Mouse (Mus musculus): Measurements from ENCODE around the gene Sub1. TPM values are rescaled to one million over a fixed set of nuclear protein-coding genes. Genes with fewer than 3 reads are reported as not detected.

Sub1 gene
- polyA plus RNA-seq, 1 experiment, result 1.3 TPM

DNA sequence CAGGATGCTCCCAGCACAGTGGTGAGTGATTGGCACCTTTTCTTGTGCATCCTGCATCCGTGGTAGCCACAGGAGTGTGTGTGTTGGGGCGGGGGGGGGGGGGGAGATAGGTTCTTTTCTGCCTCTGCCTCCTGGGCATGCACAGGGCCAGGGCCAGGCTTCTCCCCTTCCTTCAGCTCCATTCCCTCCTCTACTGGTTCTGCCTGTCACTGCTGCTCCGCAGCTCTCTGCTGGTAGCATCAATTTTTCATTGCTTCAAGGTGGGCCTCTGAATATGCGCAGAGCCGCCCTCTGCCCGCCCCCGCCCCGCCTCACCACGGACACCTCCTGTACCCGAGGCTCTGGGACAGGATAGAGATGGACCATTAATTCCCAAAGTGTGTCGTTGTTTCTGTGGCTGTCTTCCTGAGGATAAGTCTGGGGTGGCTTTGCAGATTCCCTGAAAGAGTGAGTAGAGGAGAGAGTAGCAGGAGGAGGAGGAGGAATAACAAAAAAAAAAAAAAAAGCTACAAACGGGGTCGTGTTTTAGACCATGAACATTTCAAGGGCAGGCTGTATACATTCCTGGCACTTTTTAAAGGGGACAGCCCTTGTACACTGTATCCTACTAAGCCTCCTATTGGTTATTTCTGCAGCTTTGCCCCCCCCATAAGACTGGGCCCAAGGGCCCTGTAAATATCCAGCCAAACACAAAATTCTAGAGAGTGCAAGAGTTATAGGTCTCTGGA is 21.1 kb upstream of the Sub1 start:
- no peaks in the 10 kb centered on the region for H3K4me1 ChIP-seq (ENCODE audit: control insufficient read depth)
- H3K9me3 ChIP-seq (ENCODE audit: control insufficient read depth, low read length), result no peaks in the 10 kb centered on the region
- H3K36me3 ChIP-seq (ENCODE audit: control insufficient read depth), result no peaks in the 10 kb centered on the region
- H3K27me3 ChIP-seq (ENCODE audit: control insufficient read depth), result no peaks in the 10 kb centered on the region
- no peak for TF ChIP-seq TAL1 (IDR thresholded peaks at IDR 0.05; ENCODE audit: low read length)
- no peak overlapping the region for H3K4me3 ChIP-seq (replicated peaks)

DNA sequence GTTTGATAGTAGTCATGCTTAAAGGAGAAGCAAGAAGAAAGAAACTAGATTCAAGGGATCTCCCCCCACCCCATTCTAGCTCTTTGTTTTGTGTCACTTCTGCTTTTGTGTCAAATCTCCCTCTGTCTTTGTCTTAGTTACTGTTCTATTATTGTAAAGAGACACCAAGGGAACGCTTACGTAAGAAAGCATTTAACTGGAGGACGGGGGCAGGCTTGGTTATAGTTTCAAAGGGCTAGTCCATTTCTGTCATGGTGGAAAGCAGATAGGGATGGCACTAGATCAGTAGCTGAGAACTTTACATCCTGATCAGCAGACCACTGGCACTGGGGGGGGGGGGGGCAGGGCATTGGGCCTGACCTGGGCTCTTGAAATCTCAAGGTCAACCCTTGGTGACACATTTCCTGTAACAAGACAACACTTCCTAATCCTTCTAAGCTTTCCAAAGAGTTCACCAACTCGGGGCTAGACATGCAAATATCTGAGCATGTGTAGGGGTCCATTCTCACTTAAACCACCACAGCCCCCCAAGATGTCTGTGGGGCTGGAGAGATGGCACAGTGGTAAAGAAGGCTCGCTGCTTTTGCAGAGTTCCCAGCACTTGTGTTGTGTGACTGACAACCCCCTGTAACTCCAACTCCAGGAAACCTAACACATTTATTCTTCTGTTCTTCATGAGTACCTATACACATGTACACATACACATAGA is 17.6 kb upstream of the Sub1 start:
- no peak for TF ChIP-seq TAL1 (IDR thresholded peaks at IDR 0.05; ENCODE audit: low read length)
- no peak for TF ChIP-seq GATA1 (IDR thresholded peaks at IDR 0.05; ENCODE audit: low read length)
- Histone ChIP-seq H3K4me3 (replicated peaks) (no peak overlapping the region), H3K4me1 (ENCODE audit: control insufficient read depth) (no peaks in the 10 kb centered on the region)

DNA sequence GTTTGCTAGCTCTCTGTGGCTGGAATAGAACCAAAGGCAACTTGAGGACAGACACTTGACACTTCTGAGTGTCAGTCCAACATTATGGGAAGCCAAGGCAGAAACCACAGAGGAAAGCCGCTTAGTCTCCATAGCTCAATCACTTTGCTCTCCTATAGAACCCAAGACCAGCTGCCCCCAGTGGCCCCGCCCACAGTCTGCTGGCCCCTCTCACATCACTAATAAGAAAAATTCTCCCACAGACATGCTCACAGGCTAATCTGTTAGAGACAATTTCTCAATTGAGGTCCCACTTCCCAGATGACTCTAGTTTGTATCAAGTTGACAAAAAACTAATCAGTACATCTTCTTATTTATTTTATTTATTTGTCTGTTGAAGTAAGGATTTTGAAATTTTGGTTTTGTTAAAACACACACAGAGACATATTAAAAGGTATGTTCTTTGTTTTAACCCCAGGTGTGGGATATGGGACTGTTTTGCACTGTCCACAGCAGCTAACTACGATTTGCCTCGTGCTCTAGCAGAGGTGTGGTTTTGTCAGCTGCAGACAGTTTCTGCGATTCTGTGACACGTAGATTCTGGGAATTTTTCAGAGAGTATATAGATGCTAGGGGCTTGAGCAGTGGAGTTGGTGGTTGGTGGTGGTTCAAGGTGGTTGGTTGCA is 16.9 kb upstream of the Sub1 start:
- Histone ChIP-seq H3K9me3 (ENCODE audit: control insufficient read depth, low read length) (no peaks in the 10 kb centered on the region), H3K4me1 (ENCODE audit: control insufficient read depth) (no peaks in the 10 kb centered on the region), H3K4me3 (replicated peaks) (no peak overlapping the region), H3K27me3 (ENCODE audit: control insufficient read depth) (peaks cover 23% of the 10 kb centered on the region), H3K36me3 (ENCODE audit: control insufficient read depth) (no peaks in the 10 kb centered on the region)
- TF ChIP-seq GATA1 (IDR thresholded peaks at IDR 0.05; ENCODE audit: low read length), result no peak
- no peak for TF ChIP-seq TAL1 (IDR thresholded peaks at IDR 0.05; ENCODE audit: low read length)

More for the DNA sequence above, 17.6 kb upstream of the Sub1 start:
- Histone ChIP-seq H3K36me3 (ENCODE audit: control insufficient read depth) (no peaks in the 10 kb centered on the region), H3K27me3 (ENCODE audit: control insufficient read depth) (peaks cover 21% of the 10 kb centered on the region), H3K9me3 (ENCODE audit: control insufficient read depth, low read length) (no peaks in the 10 kb centered on the region)

DNA sequence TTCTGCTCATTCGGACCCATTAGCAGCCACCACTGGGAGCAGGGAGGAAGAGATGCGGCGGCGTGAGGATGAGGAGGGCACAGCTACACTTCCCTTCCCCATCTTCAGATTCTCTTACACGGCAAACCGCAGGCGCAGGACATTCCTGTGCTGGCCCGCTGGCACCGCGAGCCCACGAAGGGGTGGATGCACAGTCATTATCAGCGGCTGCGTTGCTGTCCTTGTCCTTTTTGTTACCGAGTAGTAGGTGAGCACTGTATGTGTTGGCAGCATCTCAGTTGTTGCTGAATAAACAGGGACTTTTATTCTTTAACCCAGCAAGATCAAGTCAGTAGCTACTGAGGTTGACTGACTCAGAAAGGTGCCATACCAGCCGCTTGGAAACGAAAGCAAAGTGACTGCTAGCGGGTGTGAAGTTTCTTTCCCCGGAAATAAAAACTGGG is 13.8 kb upstream of the Sub1 start:
- no peak for TF ChIP-seq TAL1 (IDR thresholded peaks at IDR 0.05; ENCODE audit: low read length)
- TF ChIP-seq GATA1 (IDR thresholded peaks at IDR 0.05; ENCODE audit: low read length), result no peak
- peaks cover 29% of the 10 kb centered on the region for H3K27me3 ChIP-seq (ENCODE audit: control insufficient read depth)
- H3K4me1 ChIP-seq (ENCODE audit: control insufficient read depth), result no peaks in the 10 kb centered on the region
- H3K36me3 ChIP-seq (ENCODE audit: control insufficient read depth), result no peaks in the 10 kb centered on the region
- no peaks in the 10 kb centered on the region for H3K9me3 ChIP-seq (ENCODE audit: control insufficient read depth, low read length)
- H3K4me3 ChIP-seq (replicated peaks), result no peak overlapping the region

DNA sequence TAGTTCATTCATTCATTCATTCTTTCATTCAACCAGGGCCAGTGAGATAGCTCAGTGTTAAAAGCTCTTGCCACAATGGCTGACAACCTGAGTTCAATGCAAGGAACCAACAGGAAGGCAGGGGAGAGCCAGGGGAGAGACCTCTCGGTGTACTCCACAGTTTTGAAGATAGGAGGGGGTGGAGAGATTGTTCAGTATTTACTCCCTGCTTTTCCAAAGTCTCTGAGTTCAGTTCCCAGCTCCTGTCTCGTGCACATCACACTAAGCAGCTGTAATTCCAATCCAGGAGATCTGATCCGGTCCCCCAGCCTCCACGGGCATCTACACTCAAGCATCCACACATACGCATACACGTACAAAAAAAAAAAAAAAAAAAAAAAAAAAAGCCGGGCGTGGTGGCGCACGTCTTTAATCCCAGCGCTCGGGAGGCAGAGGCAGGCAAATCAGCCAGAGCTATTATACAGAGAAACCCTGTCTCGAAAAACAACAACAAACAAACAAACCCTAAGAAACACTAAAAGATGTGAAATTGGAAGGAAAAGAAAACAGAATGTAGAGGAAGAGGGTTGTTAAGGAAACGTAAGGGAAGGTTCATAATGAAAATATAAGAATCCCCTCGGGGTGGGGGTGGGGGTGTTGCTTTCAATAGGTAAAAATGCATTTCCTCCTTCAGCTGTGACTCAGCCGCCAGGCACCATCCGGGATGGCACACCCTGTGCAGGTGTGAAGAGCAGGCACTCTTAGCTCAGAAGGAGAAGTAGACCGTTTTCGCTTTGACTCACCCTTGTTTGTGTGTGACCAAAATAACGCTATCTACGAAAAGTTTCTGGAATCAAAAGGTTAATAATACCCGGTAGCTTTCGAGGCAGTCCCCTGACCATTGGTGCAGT is 13.2 kb upstream of the Sub1 start:
- Histone ChIP-seq H3K4me3 (replicated peaks) (no peak overlapping the region), H3K4me1 (ENCODE audit: control insufficient read depth) (no peaks in the 10 kb centered on the region), H3K36me3 (ENCODE audit: control insufficient read depth) (no peaks in the 10 kb centered on the region), H3K27me3 (ENCODE audit: control insufficient read depth) (peaks cover 29% of the 10 kb centered on the region), H3K9me3 (ENCODE audit: control insufficient read depth, low read length) (no peaks in the 10 kb centered on the region)
- TF ChIP-seq TAL1 (IDR thresholded peaks at IDR 0.05; ENCODE audit: low read length), result no peak
- TF ChIP-seq GATA1 (IDR thresholded peaks at IDR 0.05; ENCODE audit: low read length), result no peak

DNA sequence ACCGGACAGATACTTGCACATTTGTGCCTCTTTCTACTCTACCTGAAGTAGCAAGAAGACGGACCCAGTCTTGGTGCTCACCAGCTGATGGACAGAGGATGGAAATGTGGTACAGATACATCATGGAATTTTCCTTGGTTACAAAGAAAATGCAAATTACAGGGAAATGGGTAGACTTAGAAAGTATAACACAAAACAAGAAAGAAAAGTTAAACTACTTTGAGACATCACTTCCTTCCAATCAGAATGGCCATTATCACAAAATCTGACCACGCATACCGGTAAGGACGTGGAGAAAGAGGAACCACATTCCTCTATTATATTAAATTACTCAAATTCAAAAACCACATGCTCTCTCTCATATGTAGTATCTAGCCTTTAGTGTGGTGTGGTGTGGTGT is 12.1 kb upstream of the Sub1 start:
- peaks cover 29% of the 10 kb centered on the region for H3K27me3 ChIP-seq (ENCODE audit: control insufficient read depth)
- H3K9me3 ChIP-seq (ENCODE audit: control insufficient read depth, low read length), result no peaks in the 10 kb centered on the region
- no peak for TF ChIP-seq GATA1 (IDR thresholded peaks at IDR 0.05; ENCODE audit: low read length)
- no peaks in the 10 kb centered on the region for H3K4me1 ChIP-seq (ENCODE audit: control insufficient read depth)
- no peaks in the 10 kb centered on the region for H3K36me3 ChIP-seq (ENCODE audit: control insufficient read depth)
- H3K4me3 ChIP-seq (replicated peaks), result no peak overlapping the region

DNA sequence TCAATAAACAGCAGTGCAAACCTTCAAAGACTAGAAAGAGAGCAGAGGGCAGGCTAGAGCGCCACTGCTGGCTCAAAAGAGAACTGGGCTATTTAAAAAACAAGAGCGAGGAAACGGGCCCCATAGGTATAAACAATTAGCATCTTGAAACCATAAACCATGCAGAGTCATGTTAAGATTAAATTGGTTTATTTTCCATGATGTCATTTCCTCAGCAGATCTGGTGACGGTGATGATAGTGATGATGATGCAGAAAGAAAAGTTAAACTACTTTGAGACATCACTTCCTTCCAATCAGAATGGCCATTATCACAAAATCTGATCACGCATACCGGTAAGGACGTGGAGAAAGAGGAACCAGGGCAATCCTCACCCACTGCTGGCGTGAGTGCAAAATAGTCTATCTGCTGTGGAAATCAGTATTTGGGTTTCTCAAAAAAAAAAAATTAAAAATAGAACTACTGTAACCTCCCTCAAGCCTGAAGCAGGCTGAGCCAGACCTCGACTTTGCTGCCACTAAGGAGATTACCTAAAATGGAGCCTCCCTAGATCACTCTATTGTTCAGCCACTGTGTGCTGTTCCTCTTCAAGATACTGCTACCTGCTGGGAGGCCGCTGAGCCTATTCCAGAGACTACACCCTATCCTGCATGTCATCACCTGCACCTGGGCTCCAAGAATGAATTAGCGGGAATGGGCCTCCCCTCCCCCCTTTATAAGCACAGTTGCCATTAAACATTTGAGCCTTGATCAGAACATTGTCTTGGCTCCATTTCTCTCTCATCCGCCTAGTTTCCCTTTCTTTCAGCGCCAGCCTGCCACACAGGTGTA is 11.4 kb upstream of the Sub1 start:
- H3K4me3 ChIP-seq (replicated peaks), result no peak overlapping the region
- no peaks in the 10 kb centered on the region for H3K9me3 ChIP-seq (ENCODE audit: control insufficient read depth, low read length)
- TF ChIP-seq TAL1 (IDR thresholded peaks at IDR 0.05; ENCODE audit: low read length) (no peak), GATA1 (IDR thresholded peaks at IDR 0.05; ENCODE audit: low read length) (no peak)
- H3K4me1 ChIP-seq (ENCODE audit: control insufficient read depth), result no peaks in the 10 kb centered on the region
- peaks cover 29% of the 10 kb centered on the region for H3K27me3 ChIP-seq (ENCODE audit: control insufficient read depth)
- H3K36me3 ChIP-seq (ENCODE audit: control insufficient read depth), result no peaks in the 10 kb centered on the region

DNA sequence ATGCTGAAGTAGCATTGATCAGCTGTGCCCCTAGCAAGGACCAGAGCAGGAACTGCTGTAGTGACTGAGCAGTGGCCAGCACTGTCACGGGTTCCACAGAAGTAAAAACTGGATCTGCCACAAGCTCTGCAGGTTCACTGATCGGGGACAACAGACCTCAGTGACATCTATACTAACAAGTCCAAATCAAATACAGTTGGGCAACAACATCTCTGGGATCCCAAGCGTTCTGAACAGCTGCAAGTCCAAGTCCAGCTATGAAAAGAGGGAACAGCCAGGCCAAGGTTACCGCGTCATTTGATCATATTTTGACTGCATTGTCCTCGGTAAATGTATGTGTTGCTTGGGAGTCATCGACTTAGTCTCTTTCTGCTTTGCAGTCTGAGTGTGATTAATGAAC is 10.6 kb upstream of the Sub1 start:
- Histone ChIP-seq H3K36me3 (ENCODE audit: control insufficient read depth) (no peaks in the 10 kb centered on the region), H3K9me3 (ENCODE audit: control insufficient read depth, low read length) (no peaks in the 10 kb centered on the region), H3K4me3 (replicated peaks) (no peak overlapping the region), H3K27me3 (ENCODE audit: control insufficient read depth) (peaks cover 29% of the 10 kb centered on the region), H3K4me1 (ENCODE audit: control insufficient read depth) (no peaks in the 10 kb centered on the region)
- TF ChIP-seq TAL1 (IDR thresholded peaks at IDR 0.05; ENCODE audit: low read length) (no peak), GATA1 (IDR thresholded peaks at IDR 0.05; ENCODE audit: low read length) (no peak)

Data from erythroblast, embryonic 14.5 days (primary cell).